Mouse (Mus musculus) E14TG2a.4 (cell line): ENCODE data around the gene Kcnip4.

ENCODE experiments used
- CTCF ChIP-seq: conservative IDR thresholded peaks from 2 replicates; pipeline ENCODE4 v1.5.1; 2014; ENCODE audit warnings: low read length
- NANOG ChIP-seq: IDR thresholded peaks from 2 replicates; pipeline ENCODE4 v1.6.1; 2014; ENCODE audit warnings: borderline replicate concordance, low read length, mixed read lengths
- POU5F1 ChIP-seq: IDR thresholded peaks from 2 replicates; pipeline ENCODE4 v1.6.1; 2014; ENCODE audit warnings: low read length, borderline replicate concordance

- no peak for TF ChIP-seq CTCF
- no peak for TF ChIP-seq POU5F1
- no peak for TF ChIP-seq NANOG
Observed at GRCm38 (mm10) chr5:49349541-49349940, 175.2 kb downstream of the Kcnip4 start.
